Mouse (Mus musculus) lung, adult 2 months (tissue): ENCODE results near the gene Plcxd2.

ENCODE experiments used
- CTCF ChIP-seq: fragments of 200-500 bp; IDR thresholded peaks from 2 replicates; pipeline ENCODE4 v1.5.1; 2011; ENCODE audit warnings: mild to moderate bottlenecking, low read length, control low read depth; ENCODE audit not compliant: insufficient read depth
- POLR2A ChIP-seq: fragments of 200-500 bp; IDR thresholded peaks from 2 replicates; pipeline ENCODE4 v1.6.1; 2011; ENCODE audit warnings: low read depth, mild to moderate bottlenecking, control low read depth, low read length, borderline replicate concordance; ENCODE audit errors: extremely low read depth

DNA sequence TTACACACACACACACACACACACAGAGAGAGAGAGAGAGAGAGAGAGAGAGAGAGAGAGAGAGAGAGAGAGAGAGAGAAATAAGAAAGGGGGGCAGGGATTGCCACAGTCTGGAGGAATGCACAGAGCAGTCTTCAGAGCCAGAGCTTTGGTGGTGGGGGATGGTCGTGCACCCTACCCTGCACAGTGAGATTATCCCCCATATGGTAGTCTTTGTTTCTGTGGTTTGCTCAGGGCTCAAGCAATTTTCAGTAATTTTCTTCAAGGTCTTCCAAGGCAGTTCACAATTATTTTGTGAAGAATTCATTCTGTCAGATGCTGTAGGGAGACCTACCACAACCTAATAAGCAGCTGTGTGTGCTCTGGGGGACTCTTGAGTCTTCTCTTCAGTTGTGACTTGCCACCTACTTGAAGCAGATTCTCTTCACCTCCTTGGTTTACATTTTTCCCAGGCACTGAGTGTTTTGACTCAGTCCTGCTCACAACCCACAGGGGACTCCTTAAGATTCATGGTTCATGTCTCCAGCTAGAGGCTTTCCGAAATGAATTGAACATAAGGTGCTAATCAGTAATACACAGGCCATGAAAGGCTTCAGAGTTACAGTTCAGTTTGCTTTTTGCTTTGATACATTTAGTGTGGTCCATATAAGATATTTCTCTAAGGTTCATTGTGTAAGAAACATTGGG, 75.2 kb downstream of the Plcxd2 start:
- TF ChIP-seq CTCF, result no peak
- no peak for TF ChIP-seq POLR2A
